Mouse (Mus musculus) E14TG2a.4 (cell line): Measurements from ENCODE around the gene Art2b.

Source experiments
- CTCF ChIP-seq: conservative IDR thresholded peaks from 2 replicates; pipeline ENCODE4 v1.5.1; 2014; ENCODE audit warnings: low read length
- NANOG ChIP-seq: IDR thresholded peaks from 2 replicates; pipeline ENCODE4 v1.6.1; 2014; ENCODE audit warnings: borderline replicate concordance, low read length, mixed read lengths

DNA sequence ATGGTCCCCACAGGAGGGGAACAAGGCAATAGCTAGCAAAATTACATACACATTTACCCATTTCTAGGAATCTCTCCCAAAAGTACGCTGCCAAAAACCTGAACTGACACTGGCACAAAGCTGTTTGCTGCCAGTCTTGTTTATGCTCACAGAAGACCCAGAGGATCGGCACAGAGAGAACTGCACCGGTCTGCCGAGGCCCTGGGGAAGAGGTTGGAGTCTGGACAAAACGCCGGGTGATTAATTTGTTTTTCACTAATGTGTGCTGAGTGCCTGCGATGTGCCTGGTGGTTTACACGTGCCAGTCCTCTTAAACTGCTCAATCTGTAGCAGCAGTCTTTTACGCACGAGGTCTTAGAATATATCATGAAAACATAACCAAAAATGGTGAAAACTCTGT, 50.3 kb downstream of the Art2b start:
- TF ChIP-seq CTCF, result no peak
- TF ChIP-seq NANOG, result no peak
